Mouse (Mus musculus) ovary, postnatal 36 days (tissue): ENCODE measurements around the gene Rpl9.
A peak's percentile ranks its signal among the peaks of the same experiment; 100 is the strongest.

Source experiments
- DNase-seq: peaks from one replicate; pipeline ENCODE4 v3.0.0; 2022; ENCODE audit warnings: low spot score, mixed read lengths

Rpl9 gene

DNA sequence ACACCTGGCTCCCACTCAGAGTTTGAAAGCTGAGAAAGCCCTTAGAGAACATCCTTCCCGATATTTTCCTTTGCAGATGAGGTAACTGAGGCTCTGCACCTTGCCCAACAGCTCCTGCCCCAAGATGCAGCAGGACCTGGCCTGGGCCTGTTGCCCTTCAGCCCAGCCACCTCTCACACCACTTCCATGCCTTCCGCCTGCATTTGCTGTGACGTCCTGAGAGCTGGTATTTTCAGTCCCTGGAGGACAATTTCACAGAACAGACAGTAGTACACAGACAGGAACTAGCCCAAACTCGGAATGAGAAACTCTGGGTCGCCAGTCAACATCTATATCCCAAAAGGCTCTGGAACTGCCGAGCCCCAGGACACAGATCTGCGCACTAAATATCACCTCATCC lies 16.5 kb downstream of the Rpl9 start:
- DNase-seq, result no peak

DNA sequence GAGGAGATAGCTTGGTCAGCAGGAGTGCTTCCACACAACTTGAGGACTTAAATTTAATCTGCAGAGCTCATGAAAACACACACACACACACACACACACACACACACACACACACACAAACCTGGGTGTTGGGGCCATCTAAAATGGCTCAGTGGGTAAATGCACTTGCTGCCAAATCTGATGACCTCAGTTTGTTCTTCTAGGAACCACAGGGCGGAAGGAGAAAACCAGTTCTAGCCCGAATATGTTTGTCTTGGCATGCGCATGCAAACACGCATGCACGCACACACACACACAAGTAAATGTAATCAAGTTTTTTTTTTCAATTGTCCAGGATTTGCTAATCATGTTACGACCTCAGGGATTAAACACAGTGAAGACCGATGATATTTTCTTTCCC lies 19.7 kb downstream of the Rpl9 start:
- no peak for DNase-seq

DNA sequence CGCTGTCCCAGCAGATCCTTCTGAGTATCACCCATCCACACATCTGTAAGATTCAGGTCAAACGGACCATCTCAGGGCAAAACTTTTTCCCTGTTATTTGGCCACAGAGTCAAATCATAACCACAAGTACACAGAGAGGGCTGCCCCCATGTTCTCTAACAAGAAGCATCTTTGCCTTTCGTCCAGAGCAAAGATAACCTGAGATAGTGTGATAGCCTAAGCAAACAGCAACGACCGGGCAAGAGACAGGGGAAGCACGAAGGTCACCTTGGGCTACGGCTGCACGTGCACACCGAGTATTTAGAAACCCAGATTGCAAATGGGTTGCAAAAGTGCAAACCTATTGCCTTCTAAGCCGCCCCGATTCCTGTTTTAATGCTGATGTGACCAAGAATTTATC lies 23.4 kb downstream of the Rpl9 start:
- no peak for DNase-seq

DNA sequence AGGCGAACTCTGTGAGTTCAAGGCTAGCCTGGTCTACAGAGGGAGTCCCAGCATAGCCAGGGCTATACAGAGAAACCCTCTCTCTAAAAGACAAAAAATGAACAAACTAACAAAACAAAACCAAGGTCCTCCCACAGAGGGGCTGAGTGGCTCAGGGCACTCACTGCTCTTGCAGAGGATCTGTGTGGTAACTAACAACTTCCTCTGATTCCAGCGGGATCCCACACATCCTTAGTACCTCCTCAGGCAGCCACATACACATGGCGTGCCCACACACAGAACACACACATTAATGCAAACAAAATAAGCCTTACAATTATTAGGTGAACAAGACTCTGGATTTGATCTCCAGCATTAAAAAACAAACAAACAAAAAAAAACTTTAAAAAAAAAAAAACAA lies 33.5 kb downstream of the Rpl9 start:
- DNase-seq, result no peak

DNA sequence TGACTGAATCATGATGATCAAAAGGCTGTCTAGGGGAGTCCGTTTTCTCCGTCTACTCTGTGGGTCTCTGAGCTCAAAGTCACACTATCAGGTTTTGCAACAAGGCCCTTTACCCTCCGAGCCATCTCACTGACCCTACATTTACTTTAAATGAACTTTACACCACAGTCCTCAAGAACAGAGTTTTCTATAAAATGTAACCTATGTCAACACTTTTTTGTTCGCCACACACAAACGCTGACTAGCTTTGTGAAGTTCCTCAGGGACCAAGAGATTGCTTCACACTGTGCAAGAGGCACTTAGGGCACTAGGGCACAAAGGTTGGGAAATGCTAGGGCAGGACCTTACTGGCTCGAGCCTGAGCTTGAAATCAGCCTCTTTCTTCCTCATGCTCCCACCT lies 34.4 kb downstream of the Rpl9 start:
- no peak for DNase-seq

DNA sequence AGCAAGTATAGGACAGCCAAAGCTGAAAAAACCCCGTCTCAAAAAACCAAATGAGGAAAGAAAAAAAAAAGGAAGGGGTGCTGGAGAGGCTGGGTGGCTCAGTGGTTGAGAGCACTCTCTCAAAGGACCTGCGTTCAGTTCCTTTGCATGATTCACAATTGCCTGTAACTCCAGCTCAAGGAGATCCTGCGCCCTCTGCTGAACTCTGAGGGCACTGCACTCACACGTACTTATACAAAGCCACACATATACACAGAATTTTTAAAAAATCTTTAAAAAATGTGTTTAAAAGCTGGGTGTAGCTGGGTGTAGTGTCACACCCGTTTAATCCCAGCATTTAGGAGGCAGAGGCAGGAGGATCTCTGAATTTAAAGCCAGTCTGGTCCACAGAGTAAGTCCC lies 36.3 kb downstream of the Rpl9 start:
- DNase-seq, result no peak

DNA sequence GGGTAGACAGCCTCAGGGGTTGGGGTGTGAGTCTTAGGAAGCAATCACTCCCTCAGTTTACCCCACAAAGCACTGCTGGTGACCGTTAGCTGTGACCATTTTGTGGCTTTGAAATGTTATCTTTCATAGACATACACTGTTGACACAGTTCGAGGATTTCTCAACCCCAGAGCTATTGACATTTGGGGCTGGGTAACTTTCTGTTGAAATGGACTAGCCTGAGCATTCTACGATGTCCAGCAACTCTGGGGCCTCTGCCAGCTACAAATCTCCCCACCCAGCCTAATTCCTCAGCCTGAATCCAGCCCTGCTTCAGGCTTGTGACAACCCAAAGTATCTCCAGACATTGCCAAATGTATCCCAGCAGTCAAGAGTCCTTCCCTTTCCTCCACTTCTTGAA lies 37.1 kb downstream of the Rpl9 start:
- DNase-seq, result peak; percentile 13

DNA sequence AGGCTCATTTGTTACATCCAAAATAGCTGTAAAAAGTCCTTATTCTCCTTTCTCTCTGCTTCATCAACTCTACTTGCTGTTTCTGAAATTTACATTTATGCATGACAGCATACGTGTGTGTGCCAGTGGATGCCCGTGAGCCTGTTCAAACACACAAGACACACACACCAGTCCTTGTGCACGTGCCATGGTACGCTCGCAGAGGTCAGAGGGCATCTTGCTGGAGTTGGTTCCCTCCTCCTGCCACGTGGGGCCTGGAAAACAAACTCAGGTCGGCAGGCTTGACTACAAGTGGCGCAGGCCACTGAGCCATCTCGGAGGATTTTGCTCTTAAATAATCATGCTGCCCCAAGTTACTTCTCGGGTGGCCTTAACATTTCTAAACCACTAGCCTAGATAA lies 40.7 kb downstream of the Rpl9 start:
- no peak for DNase-seq

DNA sequence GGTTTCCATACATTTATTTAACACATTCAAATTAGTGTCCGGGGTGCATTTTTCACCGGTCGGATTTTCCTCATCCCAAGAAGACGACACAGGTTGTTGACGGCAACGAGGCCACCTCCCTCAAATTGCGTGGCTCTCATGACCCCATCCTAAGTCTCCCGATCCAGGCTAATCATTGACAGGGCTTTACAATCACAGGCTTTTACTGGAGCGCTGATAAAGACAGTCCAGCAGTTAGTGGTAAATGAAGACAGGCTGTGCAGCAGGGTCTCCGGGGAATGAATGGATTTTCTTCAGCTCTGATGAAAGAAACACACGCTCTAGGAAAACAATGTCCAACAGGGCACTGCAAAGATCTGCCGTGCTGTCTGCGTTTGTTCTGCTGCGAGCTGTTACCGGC lies 43.1 kb downstream of the Rpl9 start, which contains the start of gene Klb:
TSS of gene Klb (plus strand) at position 147 of the 400 bp plus-strand sequence.
- DNase-seq, result no peak

DNA sequence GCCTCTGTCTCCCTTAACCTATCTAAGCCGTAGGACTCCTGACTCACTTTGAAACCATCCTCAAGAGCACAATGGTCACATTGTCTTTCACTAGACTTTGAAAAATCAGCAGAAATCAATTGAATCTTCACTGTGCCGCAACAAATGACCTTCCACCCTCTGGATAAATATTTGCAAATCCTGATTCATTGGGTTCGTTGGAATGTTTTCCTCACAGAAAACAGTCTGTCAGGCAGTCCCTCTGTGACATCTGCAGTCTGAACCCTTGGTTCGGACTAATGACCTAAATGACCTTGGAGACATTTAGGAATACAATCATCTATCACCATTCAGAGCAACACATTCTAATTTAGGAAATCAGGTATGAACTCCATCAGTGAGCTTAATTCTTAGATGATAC lies 51.1 kb downstream of the Rpl9 start:
- DNase-seq, result no peak

DNA sequence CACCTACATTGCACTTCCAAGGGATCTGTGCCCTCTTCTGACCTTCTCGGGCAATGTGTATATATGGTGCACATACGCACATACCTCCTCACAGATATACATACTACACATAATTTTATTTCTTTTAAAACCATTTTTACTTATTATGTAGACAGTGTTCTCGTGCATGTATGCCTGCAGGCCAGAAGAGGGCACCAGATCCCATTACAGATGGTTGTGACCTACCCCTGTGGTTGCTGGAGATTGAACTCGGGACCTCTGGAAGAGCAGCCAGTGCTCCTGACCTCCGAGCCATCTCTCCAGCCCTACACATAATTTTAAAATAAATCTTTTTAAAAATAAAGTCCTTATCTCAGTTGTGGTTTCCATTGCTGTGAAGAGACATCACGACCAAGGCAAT lies 52.9 kb downstream of the Rpl9 start:
- DNase-seq, result no peak
